Mouse (Mus musculus): ENCODE results near the gene Plxna2.

Plxna2 gene

DNA sequence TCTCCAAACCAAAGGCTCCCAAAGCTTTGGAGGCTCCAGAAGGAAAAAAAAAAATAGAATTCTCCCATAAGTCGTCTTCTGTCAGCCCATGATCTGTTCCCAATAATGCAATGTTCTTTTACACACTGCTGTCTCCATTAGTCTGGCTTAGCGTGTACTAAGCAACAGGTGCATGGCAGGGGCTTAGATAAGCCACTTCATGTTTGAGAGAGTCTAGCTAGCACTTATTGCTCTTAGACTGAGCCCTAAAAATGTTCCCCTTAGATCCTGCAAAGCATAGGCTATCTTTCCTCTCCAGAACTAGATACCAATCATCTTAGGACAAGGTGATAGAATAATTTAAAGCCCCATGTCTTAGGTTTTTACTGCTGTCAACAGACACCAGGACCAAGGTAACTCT is 156.3 kb downstream of the Plxna2 start:
- DNase-seq (ENCODE audit: low spot score), result no peak

DNA sequence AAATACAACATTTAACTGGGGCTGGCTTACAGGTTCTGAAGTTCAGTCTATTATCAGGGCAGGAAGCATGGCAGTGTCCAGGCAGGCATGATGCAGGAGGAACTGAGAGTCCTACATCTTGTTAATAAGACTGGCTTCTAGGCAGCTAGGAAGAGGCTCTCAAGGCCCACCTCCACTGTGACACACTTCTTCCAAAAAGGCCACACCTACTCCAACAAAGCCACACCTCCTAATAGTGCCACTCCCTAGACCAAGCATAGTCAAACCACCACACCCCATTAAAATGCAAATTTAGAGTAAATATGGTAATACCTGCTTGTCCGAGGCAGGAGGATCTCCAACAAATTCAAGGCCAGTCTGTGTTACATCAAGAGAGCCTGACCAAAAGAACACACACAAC is 156.7 kb downstream of the Plxna2 start:
- no peak for DNase-seq (ENCODE audit: low spot score)

DNA sequence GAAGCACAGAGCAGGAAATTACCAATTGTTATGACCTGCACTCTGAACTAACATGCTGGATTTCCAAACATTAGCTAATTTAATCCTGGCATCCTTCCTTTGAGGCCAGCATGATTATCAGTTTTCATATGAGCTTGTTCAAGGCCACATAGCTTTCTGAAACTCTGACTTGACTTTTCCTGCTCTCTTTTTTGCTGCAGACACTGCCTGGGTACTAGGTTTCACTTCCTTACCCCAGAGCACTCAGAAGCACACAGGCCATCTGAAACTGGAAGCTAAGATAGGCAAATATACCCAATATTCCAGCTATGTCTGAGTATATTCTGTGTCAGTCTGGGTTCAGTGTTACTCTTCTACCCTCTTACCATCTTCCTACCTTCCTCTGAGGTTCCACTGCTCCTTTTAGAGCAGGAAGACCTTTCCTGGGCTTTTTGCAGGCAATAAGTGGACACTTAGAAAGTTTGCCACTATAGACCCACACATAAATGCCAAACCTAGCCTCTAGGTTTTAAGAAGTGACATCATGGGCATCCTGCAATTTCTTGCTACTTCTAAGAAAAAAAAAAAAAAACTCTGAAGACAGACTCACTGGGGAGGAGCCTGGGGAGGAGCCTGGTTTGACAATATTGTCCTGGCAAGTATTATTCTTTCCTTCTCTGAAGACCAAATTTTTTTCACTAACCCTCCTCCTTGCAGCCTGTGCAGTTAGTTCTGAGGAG is 157.8 kb downstream of the Plxna2 start:
- DNase-seq (ENCODE audit: low spot score), result no peak

DNA sequence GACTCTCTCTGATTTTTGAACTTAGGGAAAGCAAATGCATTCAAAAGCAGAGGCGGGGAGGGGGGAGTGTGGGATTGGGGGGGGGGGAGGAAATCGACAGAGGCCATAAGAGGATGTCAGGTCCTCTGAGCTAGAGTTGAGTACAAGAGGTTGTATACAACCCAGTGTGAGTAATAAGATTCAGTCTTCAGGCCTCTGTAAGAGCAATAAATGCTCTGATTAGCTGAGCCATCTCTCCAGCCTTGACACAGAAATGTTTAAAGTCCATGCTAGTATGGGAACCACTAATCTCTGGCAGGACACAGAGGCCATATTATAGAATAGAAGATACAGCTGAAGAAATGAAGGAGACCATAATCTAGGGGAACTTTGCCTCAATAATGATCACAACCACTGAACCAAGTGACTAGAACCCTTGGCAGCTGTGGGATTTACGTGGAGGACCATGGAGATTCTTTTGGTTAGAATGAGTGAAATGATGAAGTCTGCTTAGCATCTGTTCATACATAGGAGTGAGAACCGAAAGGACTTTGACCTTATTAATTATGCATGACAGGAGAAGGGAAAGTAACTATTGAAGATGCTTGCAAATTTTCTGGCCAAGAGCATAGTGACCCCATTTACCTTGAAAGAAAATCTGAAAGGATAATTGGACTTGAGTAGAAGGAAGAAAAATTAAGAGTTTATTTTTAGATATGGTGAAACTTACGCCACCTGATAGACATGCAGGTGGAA is 158.7 kb downstream of the Plxna2 start:
- DNase-seq (ENCODE audit: low spot score), result no peak

DNA sequence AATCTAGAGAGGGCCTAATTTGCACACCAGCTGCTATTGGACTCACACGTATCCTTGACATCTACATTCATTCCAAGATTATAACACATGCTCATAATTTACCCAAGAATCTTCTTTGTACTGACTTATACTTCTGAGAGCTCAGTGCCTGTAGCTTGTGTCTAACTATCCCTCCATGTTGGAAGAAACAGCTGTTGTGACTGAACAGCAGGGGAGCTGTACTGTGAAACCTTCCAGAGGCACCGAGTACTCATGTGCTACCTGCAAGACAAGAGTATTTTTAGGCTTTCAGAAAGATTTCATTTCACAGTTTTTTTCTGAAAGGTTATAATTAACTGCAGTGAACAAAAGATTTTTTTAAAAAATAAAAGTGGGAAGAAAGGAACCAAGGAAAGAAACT is 159.6 kb downstream of the Plxna2 start:
- DNase-seq (ENCODE audit: low spot score), result no peak

DNA sequence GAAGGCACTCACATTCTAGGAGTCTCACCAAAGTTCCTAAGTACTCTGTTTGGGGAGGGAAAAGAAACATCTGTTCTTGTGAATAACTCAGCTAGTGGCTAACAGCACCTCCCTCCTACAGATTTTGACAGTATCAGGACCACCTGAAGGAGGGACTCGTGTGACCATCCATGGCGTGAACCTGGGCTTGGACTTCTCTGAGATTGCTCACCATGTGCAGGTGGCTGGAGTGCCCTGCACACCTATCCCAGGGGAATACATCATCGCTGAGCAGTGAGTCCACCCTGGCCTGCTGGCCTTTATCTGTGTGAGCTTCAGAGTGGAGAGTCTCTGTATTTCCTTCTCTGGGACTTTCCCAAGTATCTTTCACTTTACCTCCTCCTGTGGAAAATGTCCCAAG is 162.4 kb downstream of the Plxna2 start:
- no peak for DNase-seq (ENCODE audit: low spot score)

DNA sequence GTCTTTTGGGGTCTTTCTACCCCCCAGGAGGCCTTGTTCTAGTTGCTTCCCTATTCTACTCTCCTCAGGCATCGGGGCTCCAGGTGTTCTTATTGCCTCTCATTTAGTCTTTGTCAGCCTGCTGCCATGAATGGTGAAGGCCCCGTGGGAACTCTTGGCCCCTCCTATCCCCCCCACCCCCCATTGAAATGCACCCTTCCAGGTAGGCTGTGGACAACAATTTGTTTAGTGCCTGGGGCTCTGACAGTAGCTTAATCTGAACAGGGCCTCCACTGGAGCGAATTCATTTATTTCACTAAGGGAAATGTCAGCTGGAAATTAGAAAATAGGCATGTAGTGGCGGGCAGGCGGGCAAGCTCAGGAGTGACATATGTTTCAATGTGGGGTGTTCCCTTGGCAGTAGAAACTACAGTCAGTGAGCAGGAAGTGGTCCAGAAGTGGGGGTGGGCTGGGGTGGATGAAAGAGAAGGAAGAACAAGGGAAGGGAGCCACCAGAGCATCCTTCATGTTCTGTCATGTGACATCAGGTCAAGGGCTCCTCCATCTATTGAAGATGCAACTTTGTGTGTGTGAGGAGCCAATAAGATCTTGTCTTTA is 162.9 kb downstream of the Plxna2 start:
- no peak for DNase-seq (ENCODE audit: low spot score)

DNA sequence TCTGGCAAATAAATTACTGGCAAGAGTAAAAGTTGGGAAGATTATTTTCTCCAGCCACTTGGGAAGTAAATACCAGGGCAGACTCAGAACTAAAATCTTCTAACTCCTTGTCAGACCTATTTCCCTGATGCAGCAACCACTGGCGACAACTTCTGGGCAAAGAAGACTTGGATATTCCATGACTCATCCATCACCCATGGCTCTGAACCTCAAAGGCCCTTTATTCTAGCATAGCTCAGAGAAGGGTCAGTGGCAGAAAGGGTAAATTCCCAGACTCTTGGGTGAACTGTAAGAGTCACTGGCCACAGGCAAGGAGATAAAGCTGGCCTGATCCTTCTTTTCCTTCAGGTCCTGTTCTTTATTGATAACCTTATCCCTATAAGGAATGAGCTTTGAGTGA is 163.5 kb downstream of the Plxna2 start:
- no peak for DNase-seq (ENCODE audit: low spot score)

DNA sequence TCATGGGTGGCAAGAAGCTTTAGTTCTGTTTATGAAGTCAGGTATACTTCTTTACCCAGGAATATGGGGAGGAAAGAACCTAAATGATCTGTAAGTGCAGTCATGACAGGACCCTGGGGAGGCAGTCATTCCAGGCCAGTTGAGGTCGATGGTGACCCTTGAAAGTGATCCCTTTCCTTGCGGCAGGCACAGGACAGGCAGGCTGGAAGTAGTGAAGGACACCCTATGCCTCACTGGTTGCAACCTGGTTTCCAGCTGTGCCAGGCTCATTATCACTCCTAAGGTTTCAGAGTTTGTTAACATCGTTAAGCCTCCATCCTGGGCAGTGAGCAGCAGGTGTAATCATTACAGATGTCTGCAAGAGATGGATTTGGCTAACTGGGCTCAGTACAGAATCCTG is 164.3 kb downstream of the Plxna2 start:
- no peak for DNase-seq (ENCODE audit: low spot score)

DNA sequence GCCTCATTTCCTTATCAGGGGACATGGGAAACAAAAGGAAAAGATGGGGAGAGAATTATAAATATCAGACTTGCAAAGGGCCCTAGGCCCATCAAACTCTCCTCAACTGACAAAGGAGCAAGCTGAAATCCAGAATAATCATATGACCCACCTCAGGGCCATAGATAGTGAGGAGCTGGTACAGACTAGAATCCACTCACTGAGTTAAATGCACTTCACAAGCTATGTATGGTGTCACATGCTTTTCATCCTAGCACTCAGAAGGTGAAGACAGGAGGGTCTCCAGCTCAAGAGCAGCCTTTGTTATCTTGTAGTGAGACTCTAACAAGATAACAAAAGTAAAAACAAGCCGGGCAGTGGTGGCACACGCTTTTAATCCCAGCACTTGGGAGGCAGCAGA is 169.6 kb downstream of the Plxna2 start:
- DNase-seq (ENCODE audit: low spot score), result no peak

DNA sequence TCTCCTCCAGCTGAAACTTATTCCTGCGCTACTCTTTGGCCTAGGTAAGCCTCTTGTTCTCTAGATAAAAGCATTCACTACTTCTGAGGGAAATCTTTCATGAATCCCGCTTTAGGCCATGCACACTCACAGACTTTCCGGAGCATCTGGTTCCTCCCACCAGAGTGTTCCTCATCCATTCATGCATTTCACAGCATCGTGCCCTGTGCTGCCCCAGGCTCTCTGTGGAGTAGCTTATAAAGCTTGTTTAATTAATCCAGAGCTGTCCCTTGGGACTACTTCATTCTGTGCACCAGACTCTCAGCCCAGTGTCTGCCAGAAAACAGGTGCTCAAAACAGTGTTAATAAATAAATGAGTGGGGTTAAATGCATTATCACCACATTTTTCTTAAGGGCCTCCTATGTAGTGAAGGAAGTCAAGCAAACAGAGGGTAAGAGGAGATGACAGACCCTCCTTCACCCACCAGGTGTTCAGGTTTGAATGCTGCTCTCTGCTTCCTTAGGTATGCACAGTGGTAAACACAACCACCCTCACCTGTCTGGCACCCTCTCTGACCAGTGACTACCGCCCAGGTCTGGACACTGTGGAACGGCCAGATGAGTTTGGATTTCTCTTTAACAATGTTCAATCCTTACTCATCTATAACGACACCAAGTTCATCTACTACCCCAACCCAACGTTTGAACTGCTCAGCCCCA is 175.4 kb downstream of the Plxna2 start:
- DNase-seq (ENCODE audit: low spot score), result no peak

DNA sequence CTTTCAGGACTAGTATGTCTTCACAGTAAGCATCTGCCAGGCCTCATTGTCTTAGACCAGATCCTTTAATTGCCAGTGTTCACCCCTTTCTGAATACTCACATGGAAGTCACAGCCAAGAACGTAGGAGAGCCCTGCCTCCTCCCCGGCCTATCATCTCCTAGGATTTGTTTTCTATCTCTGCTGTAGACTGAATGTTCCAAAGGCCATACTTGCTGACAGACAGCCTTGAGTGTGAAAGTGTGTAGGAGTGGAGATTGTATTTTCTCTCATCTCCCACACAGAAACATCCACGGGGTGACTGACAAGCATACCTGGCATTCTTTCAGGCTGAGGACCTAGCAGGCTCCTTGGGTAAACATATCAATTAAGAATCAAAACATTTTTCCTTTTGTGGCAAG is 177.3 kb downstream of the Plxna2 start:
- DNase-seq (ENCODE audit: low spot score), result no peak

DNA sequence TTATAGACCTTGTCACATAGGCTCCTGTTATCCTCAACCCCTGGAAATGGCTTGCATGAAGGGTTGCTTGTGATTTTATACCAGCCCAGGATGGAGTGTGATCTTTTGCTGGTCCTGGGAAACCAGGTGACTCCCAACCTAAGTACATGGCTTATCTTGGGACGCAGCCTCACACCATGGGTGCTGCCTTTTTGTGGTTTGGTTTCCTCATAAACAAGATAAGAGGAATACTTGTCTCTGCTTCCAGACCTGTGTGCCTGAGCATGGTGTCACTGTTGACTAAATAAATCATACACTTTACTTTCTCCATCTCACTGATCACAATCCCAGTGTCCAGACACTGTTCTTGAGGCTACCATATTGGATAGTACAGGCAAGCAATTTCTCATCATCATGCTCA is 179.8 kb downstream of the Plxna2 start:
- no peak for DNase-seq (ENCODE audit: low spot score)

DNA sequence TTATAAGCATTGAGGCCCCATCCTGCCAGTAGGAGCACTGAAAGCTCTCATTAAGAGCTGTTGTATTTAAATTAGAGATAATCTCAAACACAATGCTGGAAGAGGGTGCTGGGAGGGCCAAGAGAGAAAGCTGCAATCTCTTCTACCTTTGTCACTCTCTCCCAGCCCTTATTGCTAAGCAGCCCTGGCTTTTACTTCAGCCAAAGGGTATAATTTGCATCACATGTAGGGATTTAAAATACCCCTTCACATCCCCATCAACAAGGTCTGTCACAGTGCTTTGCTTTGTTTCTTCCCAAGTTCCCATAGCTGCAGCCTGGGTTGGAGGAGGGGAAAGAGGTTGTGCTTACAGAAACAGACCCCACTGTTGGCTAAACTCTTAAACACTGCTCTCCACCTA is 180.5 kb downstream of the Plxna2 start:
- DNase-seq (ENCODE audit: low spot score), result no peak

DNA sequence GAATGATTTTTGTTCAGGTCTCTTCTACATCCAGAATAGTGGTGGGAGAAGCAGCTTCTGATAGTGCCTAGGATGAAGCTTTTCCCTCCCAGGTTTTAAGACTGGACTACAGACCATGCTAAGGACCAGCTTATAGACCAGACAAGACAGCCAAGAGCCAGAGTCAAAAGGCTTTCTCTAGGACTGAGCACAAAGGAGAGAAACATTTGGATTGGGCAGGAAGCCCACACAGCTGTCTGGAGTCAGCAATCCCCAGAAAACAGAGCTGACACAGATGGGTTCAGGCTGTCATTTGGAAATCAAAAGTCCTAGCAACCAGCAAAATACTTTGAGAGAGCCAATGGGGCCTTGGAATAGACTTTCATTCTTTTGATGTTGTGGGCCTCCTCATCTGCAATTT is 190.2 kb downstream of the Plxna2 start:
- DNase-seq (ENCODE audit: low spot score), result no peak

DNA sequence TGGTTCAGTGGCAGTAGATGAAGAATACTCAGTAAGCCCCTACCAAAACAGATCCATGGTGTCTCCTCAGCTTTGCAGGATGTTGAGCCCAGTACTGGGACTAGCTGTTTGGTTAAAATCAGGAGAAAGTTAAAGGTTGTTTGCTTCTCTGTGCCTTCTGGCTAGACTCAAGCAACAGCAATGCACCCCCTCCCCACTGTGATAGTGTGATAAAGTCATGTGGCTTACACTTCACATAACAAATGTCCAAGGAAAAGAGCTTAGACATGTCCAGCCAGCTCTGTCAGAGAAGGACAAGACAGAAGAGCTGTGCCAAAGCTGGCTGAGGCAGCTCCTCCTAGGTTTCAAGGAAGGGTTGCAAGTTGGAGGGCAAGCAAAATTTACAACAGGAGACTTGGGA is 190.7 kb downstream of the Plxna2 start:
- DNase-seq (ENCODE audit: low spot score), result no peak

DNA sequence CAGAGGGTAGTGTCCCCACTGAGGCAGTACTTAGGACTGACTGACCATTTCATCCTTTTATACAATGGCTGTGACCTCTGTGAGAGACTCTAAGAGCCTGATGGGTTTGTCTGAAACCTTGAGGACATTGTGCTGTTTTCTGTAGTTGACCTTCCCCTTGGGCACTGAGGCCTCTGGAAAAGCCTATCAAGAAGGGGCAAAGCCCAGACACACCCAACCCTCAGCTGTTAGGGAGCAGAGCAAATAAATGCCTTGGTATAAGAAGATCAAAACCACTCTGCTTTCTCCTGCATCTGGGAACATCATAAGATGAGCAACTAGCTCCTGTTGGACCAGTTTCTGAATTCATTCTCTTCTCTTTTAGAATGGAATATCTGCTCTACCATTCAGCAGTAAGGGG is 191.6 kb downstream of the Plxna2 start:
- DNase-seq (ENCODE audit: low spot score), result no peak

DNA sequence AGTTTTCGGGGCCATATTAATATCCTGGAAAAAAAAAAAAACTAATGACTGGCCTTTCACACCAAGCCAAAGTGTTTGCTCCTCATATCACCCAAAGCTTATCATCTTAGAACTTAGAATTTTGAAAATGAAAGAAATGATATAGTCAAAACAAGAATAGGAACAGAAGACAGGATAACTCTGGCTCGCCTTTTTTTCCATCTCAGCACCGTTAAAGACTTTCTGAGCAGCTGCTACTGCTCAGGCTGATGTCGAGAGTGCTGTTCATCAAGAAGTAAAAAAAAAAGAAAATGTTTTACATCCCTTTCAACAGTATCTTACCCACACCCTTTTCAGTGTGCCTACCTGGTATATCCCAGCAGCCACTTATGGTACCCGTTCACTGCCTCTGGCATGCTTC is 196.2 kb downstream of the Plxna2 start:
- no peak for DNase-seq (ENCODE audit: low spot score)

DNA sequence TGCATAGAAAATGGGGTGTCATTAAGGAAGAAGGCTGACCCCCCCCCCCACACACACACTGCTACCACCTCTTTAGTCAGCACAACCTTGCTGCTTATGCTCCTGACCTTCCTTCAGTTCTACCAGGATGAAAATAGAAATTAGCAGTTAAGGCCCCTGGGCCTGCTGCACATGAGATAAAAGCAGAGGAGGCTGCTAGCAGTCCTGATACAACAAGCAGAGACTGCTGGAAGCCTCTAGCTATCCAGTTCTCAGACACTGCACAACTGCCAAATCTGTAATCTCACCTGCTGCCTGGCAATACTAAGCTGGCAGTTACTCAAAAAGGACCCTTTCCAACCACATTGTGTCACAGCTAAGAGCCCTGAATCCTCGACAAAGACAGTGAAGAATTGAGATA is 197.5 kb downstream of the Plxna2 start:
- DNase-seq (ENCODE audit: low spot score), result no peak

DNA sequence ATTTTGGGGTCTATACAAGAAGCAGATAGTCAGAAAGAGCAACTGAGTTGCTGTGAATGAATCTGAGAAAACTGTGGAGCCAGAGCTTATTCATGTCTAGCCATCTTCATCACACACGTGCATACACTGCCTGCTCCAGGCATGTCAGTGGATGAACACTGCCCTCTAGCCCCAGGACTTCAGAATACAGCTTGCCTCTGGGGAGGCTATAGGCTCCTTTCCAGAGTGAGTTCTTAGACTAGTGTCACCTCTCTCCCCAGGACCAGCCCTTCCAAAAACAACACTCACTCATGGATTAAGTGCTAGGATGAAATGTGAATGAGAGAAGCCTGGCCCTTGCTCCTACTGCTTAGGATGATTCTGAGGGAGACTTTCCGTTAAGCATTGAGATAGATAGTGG is 198.9 kb downstream of the Plxna2 start:
- peak; percentile 86 for DNase-seq (ENCODE audit: low spot score)

DNA sequence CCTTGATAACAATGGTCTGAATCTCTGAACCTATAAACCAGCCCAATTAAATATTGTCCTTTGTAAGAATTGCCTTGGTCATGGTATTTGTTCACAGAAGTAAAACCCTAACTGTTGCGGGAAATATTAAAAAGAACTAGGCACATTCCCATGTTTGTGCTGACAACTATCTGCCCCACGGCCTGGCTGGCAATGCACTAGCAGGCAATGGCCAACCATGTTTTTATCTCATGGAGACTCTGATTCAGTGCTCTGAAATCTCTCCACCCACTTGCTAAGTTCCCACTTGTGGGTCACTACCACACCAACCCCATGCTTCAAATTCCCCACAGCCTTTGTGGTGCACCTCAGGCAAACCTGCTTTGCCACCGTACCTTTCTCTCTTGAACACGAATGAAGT is 202.9 kb downstream of the Plxna2 start:
- no peak for DNase-seq (ENCODE audit: low spot score)

DNA sequence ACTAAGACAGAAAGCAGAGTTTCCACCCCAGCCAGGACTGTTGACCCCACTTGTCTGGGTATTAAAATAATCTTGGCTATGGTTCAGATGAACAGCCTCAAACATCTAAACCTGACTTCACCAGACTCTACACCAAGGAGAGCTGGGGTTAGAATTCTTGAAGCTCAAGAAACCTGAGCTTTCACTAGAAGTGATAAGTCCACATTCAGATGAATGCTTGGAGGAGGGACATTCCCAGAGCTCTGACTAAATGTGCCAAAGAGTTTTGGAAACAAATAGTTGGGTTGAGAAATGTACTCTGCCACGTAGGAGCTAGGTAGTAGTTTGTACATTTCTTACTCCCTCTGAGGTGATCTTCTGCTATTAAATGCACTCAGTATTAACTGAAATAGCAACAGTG is 203.7 kb downstream of the Plxna2 start:
- DNase-seq (ENCODE audit: low spot score), result no peak

DNA sequence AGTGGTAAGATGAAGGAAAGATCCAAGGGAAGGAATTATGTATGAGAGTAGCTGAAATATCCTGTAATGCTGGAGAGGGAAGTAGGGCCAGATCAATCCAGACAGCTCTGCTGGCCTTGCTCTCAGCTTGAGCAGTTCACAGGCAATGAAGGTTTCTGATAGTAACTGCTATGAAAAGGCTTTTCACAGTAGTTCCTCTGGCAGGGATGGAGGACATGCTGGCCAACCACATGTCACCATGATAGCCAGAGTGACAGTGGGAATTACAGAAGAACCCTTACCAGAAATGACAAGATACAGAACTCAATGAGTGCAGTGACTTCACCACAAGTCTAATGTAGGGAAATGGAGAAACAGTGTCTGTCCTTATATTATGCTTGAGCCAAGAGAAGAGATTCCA is 210.3 kb downstream of the Plxna2 start:
- no peak for DNase-seq (ENCODE audit: low spot score)

All from testis, postnatal 10 days (tissue).